Mouse (Mus musculus): ENCODE data around the gene Pla2g15.

The Pla2g15 gene

DNA sequence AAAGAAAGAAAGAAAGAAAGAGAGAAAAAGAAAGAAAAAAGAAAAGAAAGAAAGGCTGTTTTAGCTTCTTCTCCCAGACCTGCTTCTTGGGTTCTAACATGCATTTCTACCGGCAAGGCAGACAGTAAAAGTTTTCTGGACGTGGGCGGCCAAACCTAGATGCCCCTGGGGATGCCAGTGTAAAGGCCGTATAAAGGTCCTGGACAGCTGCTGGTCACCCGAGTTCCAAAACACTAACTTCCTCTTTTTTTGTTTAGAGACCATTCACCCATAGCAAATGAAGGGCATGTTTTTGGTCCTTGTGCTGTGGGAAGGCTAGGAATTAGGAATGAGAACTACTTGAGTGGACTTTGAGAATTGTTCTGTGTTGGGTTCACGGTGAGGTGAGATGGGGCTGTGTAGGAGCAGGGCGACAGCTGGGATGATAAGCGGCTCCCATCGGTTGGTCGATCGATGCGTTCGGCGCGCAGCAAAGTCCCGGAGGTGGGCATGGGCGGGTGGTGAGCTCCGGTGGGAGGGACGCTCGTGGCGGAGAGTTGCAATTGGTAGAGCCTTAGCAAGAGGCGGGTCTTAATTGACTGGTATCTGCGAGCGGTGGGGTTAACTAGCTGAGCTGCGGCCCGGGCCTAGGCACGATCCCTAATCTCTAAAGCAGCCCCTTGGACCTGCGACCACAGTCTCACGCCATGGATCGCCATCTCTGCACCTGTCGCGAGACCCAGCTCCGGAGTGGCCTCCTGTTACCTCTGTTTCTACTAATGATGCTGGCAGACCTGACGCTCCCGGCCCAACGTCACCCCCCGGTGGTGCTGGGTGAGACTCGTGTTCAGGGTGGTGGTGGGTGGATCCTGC is at the start of gene Pla2g15:
Gene Pla2g15 (plus strand): TSS at position 599 of the 852 bp plus-strand sequence.
- no peak for DNase-seq (ENCODE audit: extremely low spot score, low read depth, low spot score)

DNA sequence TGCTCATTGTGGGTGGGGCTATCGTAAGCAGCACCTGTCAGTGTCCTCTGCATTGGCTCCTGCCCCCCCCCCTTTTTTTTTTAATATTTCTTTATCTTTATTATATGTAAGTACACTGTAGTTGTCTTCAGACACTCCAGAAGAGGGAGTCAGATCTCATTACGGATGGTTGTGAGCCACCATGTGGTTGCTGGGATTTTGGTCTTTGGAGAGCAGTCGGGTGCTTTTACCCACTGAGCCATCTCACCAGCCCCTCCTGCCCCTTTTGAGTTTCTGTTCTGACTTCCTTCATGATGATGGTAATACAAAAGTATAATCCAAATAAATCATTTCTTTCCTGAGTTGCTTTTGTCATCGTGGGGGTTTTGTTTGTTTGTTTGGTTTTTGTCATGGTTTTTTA is 47.9 kb upstream of the Pla2g15 start:
- DNase-seq (ENCODE audit: extremely low spot score, low read depth, low spot score), result no peak

- DNase-seq (ENCODE audit: extremely low spot score, low read depth, low spot score), result no peak
Observed at GRCm38 (mm10) chr8:106103888-106104287, 46.3 kb upstream of the Pla2g15 start.

DNA sequence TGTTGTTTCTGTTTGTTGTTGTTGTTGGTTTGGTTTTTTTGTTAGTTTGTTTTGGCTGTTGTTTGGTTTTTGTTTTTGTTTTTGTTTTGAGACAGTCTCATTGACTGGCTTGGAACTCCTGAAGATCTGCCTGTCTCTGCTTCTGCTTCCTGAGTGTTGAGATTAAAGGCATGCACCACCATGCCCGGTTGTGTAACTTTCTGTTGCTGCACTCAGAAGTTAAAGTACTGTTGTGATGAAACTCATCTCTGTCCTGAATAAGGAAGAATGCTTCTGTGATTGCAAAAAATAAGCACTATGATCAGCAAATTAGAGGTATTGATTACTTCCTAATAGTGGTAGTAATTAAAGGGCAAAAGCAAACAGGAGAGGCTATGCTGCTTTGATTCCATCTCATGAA is 44.0 kb upstream of the Pla2g15 start:
- DNase-seq (ENCODE audit: extremely low spot score, low read depth, low spot score), result no peak

GRCm38 (mm10) chr8:106108080-106108479 is 42.1 kb upstream of the Pla2g15 start:
- DNase-seq (ENCODE audit: extremely low spot score, low read depth, low spot score), result no peak

- DNase-seq (ENCODE audit: extremely low spot score, low read depth, low spot score), result no peak
Observed at GRCm38 (mm10) chr8:106108729-106109128, 41.5 kb upstream of the Pla2g15 start.

DNA sequence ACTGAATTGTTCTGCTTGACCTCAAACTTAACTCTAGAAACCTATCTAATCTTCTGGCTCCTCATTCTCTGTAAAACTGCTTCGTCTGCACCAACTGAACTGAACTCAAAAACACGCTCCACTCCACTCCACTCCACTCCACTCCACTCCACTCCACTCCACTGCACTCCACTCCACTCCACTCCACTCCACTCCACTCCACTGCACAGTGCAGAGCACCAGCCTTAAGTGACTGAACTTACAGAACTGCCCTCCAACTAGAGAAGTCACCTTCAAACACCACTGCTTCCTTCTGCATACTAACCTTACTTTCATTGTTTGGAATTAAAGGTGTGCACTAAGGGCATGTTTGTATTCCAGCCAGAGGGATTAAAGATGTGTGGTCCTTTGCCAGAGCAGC is 38.2 kb upstream of the Pla2g15 start:
- no peak for DNase-seq (ENCODE audit: extremely low spot score, low read depth, low spot score)

GRCm38 (mm10) chr8:106112514-106112913 is 37.7 kb upstream of the Pla2g15 start:
- no peak for DNase-seq (ENCODE audit: extremely low spot score, low read depth, low spot score)

DNA sequence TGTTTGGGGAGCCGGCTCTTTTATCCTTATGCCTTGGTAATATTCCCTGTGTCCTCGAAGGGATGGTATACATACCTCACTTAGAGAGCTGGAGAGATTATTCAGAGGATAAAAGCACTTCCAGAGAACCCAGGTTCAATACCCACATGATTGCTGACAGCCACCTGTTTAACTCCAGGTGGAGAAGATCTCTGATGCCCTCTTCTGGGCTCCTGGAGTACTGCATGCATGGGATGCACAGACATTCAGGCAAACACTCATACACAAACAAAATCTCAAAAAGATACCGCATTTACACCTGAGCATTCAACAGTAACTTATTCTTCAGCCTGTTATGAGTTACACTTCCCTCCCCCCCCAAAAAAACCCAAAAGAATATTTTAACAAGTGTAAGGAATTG is 34.3 kb upstream of the Pla2g15 start:
- no peak for DNase-seq (ENCODE audit: extremely low spot score, low read depth, low spot score)

DNA sequence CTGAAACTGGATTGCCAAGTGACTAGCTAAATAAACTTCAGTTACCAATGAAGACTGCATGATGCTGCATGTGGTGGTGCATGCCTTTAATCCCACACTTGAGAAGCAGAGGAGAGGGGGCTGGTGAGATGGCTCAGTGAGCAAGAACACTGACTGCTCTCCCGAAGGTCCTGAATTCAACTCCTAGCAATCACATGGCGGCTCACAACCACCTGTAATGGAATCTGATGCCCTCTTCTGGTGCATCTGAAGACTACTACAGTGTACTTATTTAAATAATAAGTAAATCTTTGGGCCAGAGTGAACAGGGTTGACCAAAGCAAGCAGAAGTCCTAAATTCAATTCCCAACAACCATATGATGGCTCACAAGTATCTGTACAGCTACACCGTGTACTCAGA is 26.8 kb upstream of the Pla2g15 start:
- DNase-seq (ENCODE audit: extremely low spot score, low read depth, low spot score), result no peak

DNA sequence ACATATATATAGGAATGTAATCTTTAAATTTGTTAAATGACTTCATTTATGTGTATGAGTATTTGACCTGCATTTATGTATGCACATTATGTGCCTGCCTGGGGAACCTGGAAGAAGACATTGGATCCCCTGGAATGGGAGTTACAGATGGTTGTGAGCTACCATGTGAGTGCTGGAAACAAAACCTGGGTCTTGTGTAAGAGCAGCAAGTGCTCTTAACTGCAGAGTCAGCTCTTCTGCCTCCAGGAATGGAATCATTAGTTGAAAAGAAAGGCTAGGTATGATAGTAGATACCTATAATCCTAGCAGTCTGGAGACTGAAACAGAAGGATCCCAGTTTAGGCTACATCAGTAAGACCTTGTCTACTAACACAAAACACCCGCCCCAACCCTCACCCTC is 24.1 kb upstream of the Pla2g15 start:
- no peak for DNase-seq (ENCODE audit: extremely low spot score, low read depth, low spot score)

- DNase-seq (ENCODE audit: extremely low spot score, low read depth, low spot score), result no peak
Observed at GRCm38 (mm10) chr8:106127054-106127453, 23.1 kb upstream of the Pla2g15 start.

- DNase-seq (ENCODE audit: extremely low spot score, low read depth, low spot score), result no peak
Observed at GRCm38 (mm10) chr8:106127882-106128410, 22.3 kb upstream of the Pla2g15 start.

DNA sequence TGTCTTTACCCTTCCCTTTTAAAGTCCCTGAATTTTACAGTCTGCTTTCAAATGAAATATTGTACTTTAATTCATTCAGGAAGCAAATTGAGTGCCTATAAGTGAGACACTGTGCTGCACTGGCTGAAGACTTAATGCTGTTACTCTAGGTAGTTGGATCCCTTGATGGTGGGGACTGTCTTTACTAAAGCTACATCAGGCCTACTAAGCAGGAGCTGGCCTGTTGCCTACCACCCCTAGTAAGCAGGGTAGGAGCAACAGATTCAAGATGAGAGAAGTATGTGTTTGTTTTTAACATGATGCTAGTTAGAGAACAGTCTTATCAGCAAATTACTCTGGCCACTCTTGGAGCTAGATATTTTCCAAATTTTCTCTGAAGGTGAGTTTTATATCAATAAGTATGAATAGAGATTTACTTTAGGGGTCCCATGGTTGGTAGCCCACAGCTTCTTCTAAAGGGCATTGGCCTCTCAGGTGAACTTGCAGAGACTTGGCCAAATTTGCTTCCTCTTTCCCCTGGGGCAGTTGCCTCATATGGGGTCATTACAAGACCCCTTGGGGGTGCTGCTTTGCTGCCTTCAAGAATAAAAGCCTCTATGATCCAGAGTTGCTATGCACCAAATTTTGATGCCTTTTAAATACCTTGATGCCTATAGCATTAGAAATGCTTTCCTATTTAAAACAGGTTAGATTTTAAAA is 20.8 kb upstream of the Pla2g15 start:
- DNase-seq (ENCODE audit: extremely low spot score, low read depth, low spot score), result no peak

GRCm38 (mm10) chr8:106129997-106130396 is 20.2 kb upstream of the Pla2g15 start:
- DNase-seq (ENCODE audit: extremely low spot score, low read depth, low spot score), result no peak

DNA sequence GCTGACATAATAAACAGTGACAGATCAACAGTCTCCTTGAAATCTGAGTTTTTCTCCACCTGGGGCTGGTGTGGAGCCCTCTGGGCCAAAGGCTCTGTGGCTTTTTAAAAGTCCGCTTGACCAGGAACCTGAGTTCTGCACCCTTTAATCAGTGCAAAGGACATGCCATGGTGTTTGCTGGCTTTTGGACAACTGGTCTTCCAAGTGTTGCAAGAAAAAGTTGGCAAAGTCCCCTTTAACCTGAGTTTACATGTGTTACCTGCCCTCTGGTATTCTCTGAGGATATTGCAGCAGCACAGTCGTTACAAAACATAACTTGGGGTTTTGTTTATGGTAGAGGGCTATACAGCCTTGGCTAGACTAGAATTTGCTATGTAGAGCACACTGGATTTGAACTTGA is 19.7 kb upstream of the Pla2g15 start:
- no peak for DNase-seq (ENCODE audit: extremely low spot score, low read depth, low spot score)

DNA sequence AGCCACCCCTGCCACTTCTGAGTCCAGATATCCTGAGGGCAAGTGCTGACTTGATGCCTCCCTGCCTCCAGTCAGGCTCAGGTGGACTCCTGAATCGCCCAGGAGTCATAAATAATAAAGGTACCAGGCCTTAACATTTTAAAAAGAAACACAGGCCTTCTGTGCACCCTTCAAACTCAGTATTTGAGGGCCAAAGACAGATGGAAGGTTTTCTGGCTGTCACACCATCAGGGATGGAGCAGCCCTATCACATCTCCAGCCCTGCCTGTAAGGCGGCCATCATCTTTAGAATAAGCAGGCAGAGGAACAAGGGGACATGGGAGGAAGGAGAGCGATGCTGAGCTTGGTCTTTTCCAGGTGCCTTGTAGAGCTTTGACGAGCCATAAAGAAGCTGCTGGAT is 19.2 kb upstream of the Pla2g15 start:
- DNase-seq (ENCODE audit: extremely low spot score, low read depth, low spot score), result no peak

- no peak for DNase-seq (ENCODE audit: extremely low spot score, low read depth, low spot score)
Observed at GRCm38 (mm10) chr8:106131488-106132222, 18.5 kb upstream of the Pla2g15 start.

DNA sequence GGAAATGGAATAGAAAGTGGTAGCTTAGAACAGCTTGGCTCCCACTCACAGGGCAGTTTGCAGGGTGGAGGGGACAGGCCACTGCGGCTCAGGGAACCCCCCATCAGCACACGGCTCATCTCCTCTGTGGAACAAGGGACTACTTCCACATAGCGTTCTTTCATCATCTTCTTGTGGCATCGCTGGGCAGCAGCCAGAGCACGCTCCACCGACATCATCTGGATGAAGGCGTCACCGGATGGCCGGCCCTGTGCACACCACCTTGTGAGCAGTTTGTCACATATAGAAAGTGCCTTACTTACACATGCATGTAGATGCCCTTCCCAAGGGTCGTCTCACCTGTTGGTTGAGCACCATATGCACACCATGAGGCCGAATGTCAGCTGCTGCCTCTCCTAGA is 17.8 kb upstream of the Pla2g15 start:
- no peak for DNase-seq (ENCODE audit: extremely low spot score, low read depth, low spot score)

DNA sequence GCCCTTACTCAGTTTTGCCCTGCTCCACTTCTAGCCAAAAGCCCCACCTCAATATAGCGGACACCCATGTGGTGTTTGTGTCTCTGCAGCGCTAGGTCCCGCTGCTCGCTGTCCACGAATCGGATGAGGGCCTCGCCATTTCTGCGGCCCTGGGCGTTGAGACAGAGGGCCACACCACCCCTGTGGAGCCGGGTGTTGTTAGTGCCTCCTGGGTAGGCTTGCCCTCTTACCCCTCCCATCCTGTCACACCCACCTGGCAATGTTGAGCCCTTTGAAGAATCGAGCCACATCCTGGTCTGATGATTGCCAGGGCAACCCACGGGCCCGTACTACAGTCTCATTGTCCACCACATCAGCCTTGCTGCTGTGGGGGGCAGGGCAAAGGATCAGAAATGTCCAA is 16.7 kb upstream of the Pla2g15 start:
- no peak for DNase-seq (ENCODE audit: extremely low spot score, low read depth, low spot score)

GRCm38 (mm10) chr8:106133946-106134345 is 16.3 kb upstream of the Pla2g15 start:
- no peak for DNase-seq (ENCODE audit: extremely low spot score, low read depth, low spot score)
